Mouse (Mus musculus): ENCODE data around the gene Prkch.

Prkch gene

DNA sequence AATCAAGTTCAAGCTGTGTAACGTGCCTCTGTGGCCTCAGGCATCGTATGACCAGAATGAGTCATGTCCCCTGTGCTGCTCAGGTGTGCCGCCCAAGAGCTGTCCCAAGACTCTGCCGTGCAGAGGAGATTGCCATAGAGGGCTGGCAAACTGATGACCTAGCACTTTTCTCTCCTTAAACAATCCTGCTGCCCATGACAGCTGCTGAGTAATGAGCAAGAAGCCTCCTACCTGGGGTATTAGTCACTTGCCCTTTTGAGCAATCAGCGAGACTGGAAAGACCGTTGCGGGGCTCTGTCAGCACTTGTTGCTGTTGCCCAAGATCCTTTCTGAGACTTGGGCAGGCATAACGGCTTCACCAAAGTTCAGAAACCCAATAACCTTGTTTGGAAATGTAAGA lies 171.1 kb downstream of the Prkch start:
- no peak for DNase-seq (ENCODE audit: low read depth, low spot score)

DNA sequence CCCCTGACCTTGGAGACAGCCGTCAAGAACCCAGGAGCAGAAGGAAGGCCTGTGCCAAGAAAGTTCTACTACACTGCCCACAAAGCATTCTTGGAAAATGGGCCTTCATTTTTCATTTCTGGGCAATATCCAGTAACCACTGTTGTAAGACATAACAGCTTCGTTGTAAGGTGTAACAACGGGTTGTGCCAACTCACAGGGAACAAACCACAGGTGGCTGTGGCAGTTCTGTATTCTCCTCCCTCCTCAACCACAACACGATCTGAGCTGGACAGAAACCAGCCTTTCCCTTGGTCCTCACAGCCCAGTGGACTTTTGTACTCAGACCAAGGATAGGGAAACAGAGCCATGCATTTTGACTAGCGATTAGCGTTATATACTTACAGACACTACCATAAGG lies 171.9 kb downstream of the Prkch start:
- DNase-seq (ENCODE audit: low read depth, low spot score), result no peak

DNA sequence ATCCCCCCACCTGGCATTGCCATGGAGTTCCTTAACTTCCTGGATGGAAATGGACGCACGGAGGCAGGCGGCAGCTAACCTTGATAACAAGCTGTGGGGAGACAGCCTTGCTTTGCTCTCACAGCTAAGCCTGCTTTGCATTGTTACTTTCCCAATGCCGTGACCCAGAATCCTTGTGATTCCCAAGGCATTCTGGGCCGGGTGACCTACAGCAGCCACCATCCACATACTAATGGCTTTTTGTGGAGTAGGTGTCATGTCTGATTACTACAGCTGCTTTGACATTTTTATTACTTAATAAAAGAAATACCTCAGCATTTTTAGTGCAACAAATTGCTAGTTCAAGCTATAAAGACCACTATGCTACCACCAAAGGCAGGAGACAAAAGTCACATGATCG lies 177.4 kb downstream of the Prkch start:
- DNase-seq (ENCODE audit: low read depth, low spot score), result no peak

GRCm38 (mm10) chr12:73762762-73763161 lies 178.2 kb downstream of the Prkch start:
- no peak for DNase-seq (ENCODE audit: low read depth, low spot score)

DNA sequence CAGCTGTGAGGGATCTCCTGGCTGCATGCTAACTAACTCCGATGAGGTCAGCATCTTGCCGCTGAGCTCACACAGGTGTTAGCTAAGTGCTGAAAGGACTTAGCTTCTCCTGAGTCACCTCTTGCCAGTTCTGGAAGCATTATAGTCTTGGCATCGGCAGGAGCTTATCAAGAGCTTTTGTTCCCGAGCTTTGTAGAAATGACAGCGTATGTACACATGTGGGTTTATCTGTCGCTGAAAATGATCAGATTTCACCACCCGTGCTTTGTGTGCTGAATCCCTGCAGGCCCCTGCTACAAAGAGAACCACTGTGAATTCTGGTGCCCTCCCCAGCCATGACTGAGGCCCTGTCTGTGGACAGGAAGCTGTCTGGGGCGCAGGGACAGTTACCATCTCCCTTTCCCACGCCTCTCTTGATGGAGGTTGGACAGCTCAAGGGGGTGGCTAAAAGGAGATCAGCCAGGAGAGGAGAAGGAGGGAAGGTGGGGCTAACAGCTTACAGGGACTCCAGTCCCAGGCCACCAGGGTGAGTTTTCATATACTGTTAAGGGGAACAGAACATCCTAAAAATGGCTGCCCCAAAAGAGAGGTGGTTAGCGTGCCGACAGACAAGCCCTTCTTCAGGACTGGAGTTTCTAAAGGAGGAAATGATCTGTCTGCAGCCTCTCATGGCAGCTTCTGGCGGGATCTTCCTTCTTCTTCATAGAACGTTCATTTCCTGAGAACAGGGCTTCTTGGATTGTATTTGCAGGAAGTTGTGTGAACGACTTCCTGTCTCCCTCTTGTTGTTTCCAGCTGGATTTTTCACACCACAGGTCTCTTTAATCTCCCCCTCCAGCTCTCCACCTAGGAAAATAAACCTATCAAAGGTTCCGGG lies 180.3 kb downstream of the Prkch start:
- DNase-seq (ENCODE audit: low read depth, low spot score), result no peak

GRCm38 (mm10) chr12:73766152-73766551 lies 181.6 kb downstream of the Prkch start:
- DNase-seq (ENCODE audit: low read depth, low spot score), result no peak

GRCm38 (mm10) chr12:73768788-73769187 lies 184.2 kb downstream of the Prkch start:
- DNase-seq (ENCODE audit: low read depth, low spot score), result no peak

DNA sequence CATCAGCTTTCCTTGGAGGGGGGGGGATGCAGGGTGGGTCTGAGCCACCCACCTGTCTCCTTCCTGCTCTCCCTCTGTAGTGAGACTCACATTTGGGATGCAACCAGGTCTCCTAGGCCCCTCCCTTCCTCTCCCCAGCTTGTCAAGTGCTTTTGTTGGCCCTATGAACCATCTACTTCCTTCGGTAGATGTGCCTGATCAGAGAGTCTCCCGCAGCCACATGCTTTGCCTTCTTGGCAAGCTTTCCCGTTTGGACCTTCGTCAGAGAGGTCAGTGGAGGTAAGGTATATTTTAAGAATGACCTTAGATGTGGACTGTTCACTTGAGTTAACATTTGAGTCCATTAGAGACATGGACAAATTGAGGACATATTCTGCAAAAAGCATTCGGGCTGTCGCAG lies 184.9 kb downstream of the Prkch start:
- no peak for DNase-seq (ENCODE audit: low read depth, low spot score)

DNA sequence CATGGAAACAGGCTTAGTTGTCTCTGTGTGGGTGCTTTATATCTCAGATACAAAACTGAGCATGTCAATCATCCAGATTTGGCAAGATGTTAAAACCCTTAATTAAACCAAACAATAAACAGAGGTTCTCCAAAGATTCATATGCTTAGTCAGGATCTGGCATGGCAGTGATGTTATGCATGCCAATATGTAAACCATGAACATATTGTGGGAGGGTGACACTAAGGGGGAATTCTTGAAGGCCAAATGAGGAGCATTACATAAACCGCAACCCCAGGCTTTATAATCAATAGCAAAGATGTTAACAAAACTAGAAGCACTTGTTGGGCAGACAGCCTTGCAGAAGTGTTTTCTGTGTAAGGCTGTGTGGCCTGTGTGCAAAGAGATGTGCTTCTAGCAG lies 186.2 kb downstream of the Prkch start:
- DNase-seq (ENCODE audit: low read depth, low spot score), result no peak

DNA sequence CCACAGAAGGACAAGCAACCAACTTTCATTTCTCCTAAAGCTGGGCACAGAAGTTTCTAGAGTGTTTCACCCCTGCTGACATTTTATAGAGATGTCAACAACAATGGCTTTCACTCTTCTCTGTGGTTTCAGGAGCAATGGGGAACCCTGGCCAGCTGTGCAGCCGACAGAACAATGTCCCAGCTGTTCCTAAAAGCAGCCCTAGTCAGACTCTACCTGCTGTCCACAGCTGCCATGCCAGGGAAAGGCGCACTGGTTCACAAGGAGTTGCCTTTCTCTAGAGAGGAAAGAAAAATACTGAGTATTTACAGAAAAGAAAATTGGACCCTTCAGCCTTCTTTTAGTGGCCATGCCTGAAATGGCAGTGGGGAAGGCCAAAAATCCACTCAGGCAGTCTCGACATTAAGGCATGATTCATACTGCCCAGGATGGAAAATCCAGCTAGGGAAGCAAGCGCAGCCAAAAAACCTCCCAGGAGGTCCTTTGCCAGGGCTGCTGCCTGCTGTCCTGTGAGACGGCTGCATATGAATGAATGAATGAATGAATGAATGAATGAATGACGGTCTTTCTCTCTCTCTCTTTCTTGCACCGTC lies 190.3 kb downstream of the Prkch start:
- no peak for DNase-seq (ENCODE audit: low read depth, low spot score)

- DNase-seq (ENCODE audit: low read depth, low spot score), result no peak
Measured at GRCm38 (mm10) chr12:73776401-73776945, 191.9 kb downstream of the Prkch start.

DNA sequence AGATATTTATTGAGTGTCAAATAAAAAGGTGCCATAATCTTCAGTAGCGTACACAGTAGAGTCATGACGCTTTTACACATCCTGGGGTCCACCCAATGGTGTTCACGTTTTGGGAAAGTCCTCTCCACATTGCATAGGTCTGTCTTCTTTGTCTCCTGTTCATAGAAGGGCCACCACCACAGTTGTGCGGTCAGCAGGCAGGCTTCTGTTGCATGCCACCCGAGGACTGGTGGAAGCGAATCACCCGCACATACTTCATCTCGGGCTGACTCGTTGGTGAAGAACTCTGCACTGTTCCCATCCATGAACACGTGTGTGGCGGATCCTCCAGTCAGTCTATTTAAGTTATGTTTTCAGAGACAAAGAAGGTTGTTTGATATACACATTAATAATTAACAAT lies 193.1 kb downstream of the Prkch start:
- no peak for DNase-seq (ENCODE audit: low read depth, low spot score)

DNA sequence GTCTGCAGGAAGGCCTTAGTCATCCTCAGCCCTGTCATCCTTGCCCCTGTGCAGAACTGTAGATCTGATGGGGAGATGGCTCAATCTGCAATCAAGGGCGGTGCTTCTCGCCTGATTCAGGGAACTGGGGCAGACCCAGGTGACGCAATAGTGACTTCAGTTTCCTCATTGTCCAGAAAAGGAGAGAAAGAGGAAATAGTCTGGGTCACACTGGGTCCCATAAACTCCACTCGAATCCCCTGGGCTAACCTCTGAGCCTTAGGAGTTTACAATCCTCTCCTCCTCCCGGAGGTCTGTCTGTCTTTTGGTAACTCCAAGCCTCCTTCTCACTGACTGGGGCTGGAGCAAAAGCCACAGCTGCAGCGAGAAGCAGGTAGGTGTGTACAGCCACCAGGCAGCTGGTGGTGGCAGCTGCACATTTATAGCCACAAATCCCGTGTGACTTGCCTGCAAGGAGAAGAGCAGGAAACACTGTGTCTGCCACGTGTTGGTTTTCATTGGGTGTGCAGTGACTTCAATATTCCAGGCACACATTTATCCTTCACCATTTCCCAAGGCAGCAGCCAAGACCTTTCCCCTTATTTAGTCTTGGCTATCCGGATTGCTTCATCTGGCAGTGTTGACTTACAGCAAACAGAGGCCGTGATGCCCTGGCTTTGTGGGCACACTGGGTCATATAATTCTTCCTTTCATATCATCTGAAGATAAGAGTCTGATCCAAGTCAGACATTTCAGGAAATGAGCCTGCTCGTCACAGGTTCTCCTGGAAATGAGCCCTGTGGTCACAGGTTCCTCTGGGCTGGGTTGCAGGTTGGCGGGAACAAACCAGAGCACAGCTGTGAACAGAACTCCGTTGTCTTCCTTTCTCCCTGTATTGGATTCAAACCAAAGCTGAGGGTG lies 195.0 kb downstream of the Prkch start:
- no peak for DNase-seq (ENCODE audit: low read depth, low spot score)

DNA sequence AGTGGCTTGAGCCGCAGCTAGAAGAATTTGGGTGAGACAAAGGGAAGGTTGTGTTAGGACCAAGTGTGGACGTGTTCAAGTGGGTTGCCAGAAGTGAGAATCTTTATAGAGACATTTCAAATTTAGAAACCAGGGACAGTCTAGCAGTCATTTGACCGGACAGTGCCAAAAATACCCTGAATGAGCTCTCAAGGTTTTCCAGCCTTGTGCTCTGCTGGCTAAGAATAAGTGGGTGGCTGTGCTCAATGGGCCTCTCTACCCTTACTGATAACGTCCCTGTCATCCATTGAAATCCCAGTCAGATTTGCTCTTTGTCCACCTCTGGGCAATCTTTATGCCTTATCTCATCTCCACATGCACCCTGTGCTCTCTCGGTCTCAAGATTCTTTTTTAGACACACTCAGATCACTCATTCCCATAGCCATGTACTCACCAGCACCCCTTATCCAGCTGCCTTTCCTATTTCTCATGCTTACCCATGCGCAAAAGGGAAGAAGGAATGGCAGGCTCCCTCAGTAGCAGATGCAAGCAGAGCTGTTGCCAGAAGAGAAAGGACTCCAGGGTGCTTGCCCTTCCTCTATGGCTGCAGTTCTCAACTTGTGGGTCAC lies 196.9 kb downstream of the Prkch start:
- DNase-seq (ENCODE audit: low read depth, low spot score), result no peak

GRCm38 (mm10) chr12:73786909-73787308 lies 202.3 kb downstream of the Prkch start:
- DNase-seq (ENCODE audit: low read depth, low spot score), result no peak

- no peak for DNase-seq (ENCODE audit: low read depth, low spot score)
Measured at GRCm38 (mm10) chr12:73788850-73789249, 204.3 kb downstream of the Prkch start.

DNA sequence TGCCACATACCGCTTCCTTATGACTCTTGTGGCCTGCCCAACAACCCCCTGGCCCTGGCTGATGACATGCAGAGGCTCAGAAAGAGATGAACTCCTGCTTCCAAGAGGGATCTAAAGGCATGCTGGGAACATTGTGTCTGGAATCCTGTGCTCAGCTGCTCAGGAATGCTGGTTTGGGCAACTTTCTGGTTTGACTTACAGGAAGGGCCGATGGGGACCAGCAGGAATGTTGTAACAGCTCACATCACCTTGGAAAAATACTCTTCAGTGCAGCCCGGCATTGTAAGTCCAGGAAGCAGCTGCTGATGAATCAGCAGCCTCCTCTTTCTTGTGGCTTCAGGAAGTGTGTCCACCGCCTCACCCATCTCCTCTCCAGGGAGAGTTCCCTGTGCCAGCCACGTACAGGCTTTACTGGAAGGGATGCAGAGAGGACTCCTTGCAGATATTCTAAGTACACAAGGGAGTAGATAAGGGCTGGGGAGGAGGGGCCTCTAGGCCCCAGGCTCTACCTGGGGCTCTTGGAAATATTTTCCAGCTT lies 206.0 kb downstream of the Prkch start:
- DNase-seq (ENCODE audit: low read depth, low spot score), result no peak

DNA sequence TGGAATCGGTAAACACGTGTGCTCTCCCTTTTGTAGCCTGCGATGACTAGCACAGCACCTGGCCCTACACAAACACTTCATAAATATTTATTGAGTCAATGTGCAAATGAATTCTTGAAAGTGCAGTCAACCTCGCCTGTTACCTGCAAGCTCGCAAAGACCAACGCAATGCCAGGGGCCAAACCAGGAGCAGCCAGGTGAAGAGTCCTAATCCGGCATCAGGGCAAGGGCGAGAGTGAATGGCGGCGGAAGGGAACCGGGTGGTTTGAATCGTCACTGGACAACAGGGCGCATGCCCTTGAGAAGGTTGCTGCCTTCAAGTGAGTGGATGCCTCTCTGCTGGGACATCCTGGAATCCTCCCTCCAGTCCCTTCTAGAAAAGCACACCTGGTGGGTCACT lies 208.6 kb downstream of the Prkch start:
- DNase-seq (ENCODE audit: low read depth, low spot score), result no peak

GRCm38 (mm10) chr12:73793744-73794143 lies 209.1 kb downstream of the Prkch start:
- no peak for DNase-seq (ENCODE audit: low read depth, low spot score)

- no peak for DNase-seq (ENCODE audit: low read depth, low spot score)
Measured at GRCm38 (mm10) chr12:73794151-73794883, 209.7 kb downstream of the Prkch start.

DNA sequence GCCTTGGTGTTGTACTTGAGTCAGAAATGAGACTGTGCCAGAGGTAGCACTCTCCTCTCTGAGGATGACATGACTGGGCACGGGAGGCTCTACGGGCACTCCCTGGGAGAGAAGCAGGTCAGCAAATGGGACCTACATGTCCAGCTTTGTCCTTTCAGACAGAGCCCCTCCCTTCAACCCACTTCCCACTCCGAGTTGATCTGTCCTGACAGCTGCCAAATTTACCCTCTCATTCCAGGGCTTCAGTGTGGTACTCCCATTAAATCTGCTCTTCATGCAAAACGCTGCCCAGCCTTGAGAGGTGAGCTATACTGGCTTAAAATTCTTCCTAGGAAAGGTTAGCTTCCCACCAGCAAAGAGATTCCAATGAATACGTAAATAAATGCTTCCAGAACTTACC lies 215.1 kb downstream of the Prkch start:
- no peak for DNase-seq (ENCODE audit: low read depth, low spot score)

Data from c-Kit-negative CD71-positive TER-119-positive erythroid progenitor cells, embryonic 14.5 days (primary cell).